Mouse (Mus musculus) heart, embryonic 14.5 days (tissue): ENCODE results near the gene Cldn22. TPM values are rescaled to one million over a fixed set of nuclear protein-coding genes. Genes with fewer than 3 reads are reported as not detected.

Experiments used
- ATAC-seq: fragments of 200-750 bp; cut with Nextera tagmentation; 2 replicates; pipeline ENCODE4 v1.8.0; 2017; ENCODE audit warnings: low read depth, moderate TSS enrichment; ENCODE audit not compliant: insufficient number of reproducible peaks, insufficient read depth, low FRiP score
- H3K27ac ChIP-seq, 2 experiments: fragments of 200-500 bp in 1 of 2; fragments of 300-500 bp in 1 of 2; sonication (generic) in 1 of 2; replicated peaks in 1 of 2; 2 replicates each; pipeline ENCODE4 v1.5.1; 2012 to 2014; ENCODE audit warnings: low read depth in 2 of 2, low read length in 2 of 2, control low read depth in 1 of 2, mild to moderate bottlenecking in 1 of 2, mixed read lengths in 1 of 2; ENCODE audit not compliant: control insufficient read depth in 1 of 2, insufficient read depth in 1 of 2
- H3K27me3 ChIP-seq: fragments of 300-500 bp; sonication (generic); 2 replicates; pipeline ENCODE4 v1.6.1; 2014; ENCODE audit warnings: mild to moderate bottlenecking, low read length, control low read depth; ENCODE audit not compliant: control insufficient read depth, insufficient read depth
- H3K36me3 ChIP-seq: fragments of 300-500 bp; sonication (generic); 2 replicates; pipeline ENCODE4 v1.6.1; 2014; ENCODE audit warnings: mild to moderate bottlenecking, control low read depth, low read length, mixed read lengths; ENCODE audit not compliant: control insufficient read depth, insufficient read depth
- H3K4me1 ChIP-seq, 2 experiments: fragments of 200-500 bp in 1 of 2; fragments of 300-500 bp in 1 of 2; sonication (generic) in 1 of 2; 2 replicates each; pipeline ENCODE4 v1.6.1; 2012 to 2014; ENCODE audit warnings: low read length in 2 of 2, control low read depth in 1 of 2, mixed read lengths in 1 of 2; ENCODE audit not compliant: control insufficient read depth in 2 of 2, insufficient read depth in 2 of 2
- H3K4me2 ChIP-seq: fragments of 300-500 bp; sonication (generic); 2 replicates; pipeline ENCODE4 v1.6.1; 2014; ENCODE audit warnings: mild to moderate bottlenecking, low read length
- H3K4me3 ChIP-seq, 2 experiments: fragments of 200-500 bp in 1 of 2; fragments of 300-500 bp in 1 of 2; sonication (generic) in 1 of 2; 2 replicates each; pipeline ENCODE4 v1.5.1; 2012 to 2014; ENCODE audit warnings: low read length in 2 of 2, mild to moderate bottlenecking in 2 of 2, control low read depth in 1 of 2, low read depth in 1 of 2, moderate library complexity in 1 of 2; ENCODE audit not compliant: control insufficient read depth in 1 of 2, insufficient read depth in 1 of 2
- H3K9ac ChIP-seq: fragments of 300-500 bp; sonication (generic); 2 replicates; pipeline ENCODE4 v1.6.1; 2014; ENCODE audit warnings: mild to moderate bottlenecking, low read length
- H3K9me3 ChIP-seq: fragments of 300-500 bp; sonication (generic); 2 replicates; pipeline ENCODE4 v1.6.1; 2016; ENCODE audit warnings: low read length, control low read depth; ENCODE audit not compliant: control insufficient read depth
- WGBS: fragments of 180-500 bp; shearing (Covaris S2); extraction: QIAGEN DNeasy Blood & Tissue Kit; methylation state at CpG from one replicate; pipeline ENCODE4 v1.1.7; 2014; 5-methylcytosine and 5-hydroxymethylcytosine counted together
- polyA plus RNA-seq: library from polyadenylated mRNA; unstranded; fragments of >200 nt; fragmentation: Nextera tagmentation; extraction: Ambion mirVana; gene quantifications from 2 replicates; pipeline ENCODE4 v1.2.1, GENCODE M21; 2014

Gene Cldn22
- polyA plus RNA-seq: not detected in 2 replicates

- H3K27ac ChIP-seq: peak within 1 kb of the TSS; percentile 12 to 35; a peak in 1 of 4 replicates
- H3K36me3 ChIP-seq: peaks cover 19% of the 10 kb centered on the region
- ATAC-seq: no peak
- H3K27me3 ChIP-seq: no peaks in the 10 kb centered on the region
- no peak within 1 kb of the TSS for H3K4me3 ChIP-seq
- H3K9ac ChIP-seq: no peak within 1 kb of the TSS
- H3K9me3 ChIP-seq: no peaks in the 10 kb centered on the region
- H3K4me1 ChIP-seq: peaks cover 5% of the 10 kb centered on the region in 2 experiments; a peak in 3 of 4 replicates
- H3K4me2 ChIP-seq: no peak within 1 kb of the TSS
- 74% methylated on average over 13 of the region's 13 CpGs for WGBS
These were observed at the start of gene Cldn22 for GRCm38 (mm10) chr8:47824182-47824581. Cldn22 (plus strand) TSS chr8:47824482.

- Histone ChIP-seq H3K27ac (no peak overlapping the region), H3K27me3 (no peaks in the 10 kb centered on the region), H3K4me1 (no peaks in the 10 kb centered on the region), H3K4me3 (no peak overlapping the region), H3K36me3 (no peaks in the 10 kb centered on the region), H3K4me2 (no peak overlapping the region), H3K9me3 (no peaks in the 10 kb centered on the region), H3K9ac (no peak overlapping the region)
- no peak for ATAC-seq
- WGBS: 85% methylated on average over 7 of the region's 7 CpGs
These were observed 46.9 kb upstream of the Cldn22 start for GRCm38 (mm10) chr8:47777415-47777814.

- ATAC-seq: no peak
- Histone ChIP-seq H3K4me2 (no peak overlapping the region), H3K4me3 (no peak overlapping the region), H3K36me3 (no peaks in the 10 kb centered on the region), H3K9me3 (no peaks in the 10 kb centered on the region), H3K9ac (no peak overlapping the region), H3K27me3 (no peaks in the 10 kb centered on the region), H3K4me1 (no peaks in the 10 kb centered on the region), H3K27ac (no peak overlapping the region)
- 75% methylated on average over 6 of the region's 6 CpGs for WGBS
These were observed 44.7 kb upstream of the Cldn22 start for GRCm38 (mm10) chr8:47779589-47779988.

- H3K36me3 ChIP-seq: no peaks in the 10 kb centered on the region
- no peaks in the 10 kb centered on the region for H3K4me1 ChIP-seq
- no peaks in the 10 kb centered on the region for H3K9me3 ChIP-seq
- H3K4me3 ChIP-seq: no peak overlapping the region
- H3K4me2 ChIP-seq: no peak overlapping the region
- H3K9ac ChIP-seq: no peak overlapping the region
- 79% methylated on average over 4 of the region's 4 CpGs for WGBS
- H3K27me3 ChIP-seq: no peaks in the 10 kb centered on the region
- H3K27ac ChIP-seq: no peak overlapping the region
- ATAC-seq: no peak
These were observed 42.4 kb upstream of the Cldn22 start for GRCm38 (mm10) chr8:47781881-47782280.

GRCm38 (mm10) chr8:47783544-47783943 lies 40.7 kb upstream of the Cldn22 start:
- H3K4me1 ChIP-seq: peaks cover 0 to 4% of the 10 kb centered on the region in 2 experiments; a peak in 3 of 4 replicates
- ATAC-seq: no peak
- no peaks in the 10 kb centered on the region for H3K9me3 ChIP-seq
- 86% methylated on average over 2 of the region's 2 CpGs for WGBS
- H3K27me3 ChIP-seq: no peaks in the 10 kb centered on the region
- no peak overlapping the region for H3K9ac ChIP-seq
- no peak overlapping the region for H3K27ac ChIP-seq
- H3K4me3 ChIP-seq: no peak overlapping the region
- H3K36me3 ChIP-seq: no peaks in the 10 kb centered on the region
- H3K4me2 ChIP-seq: no peak overlapping the region

- H3K27ac ChIP-seq: no peak overlapping the region
- no peak overlapping the region for H3K4me2 ChIP-seq
- H3K4me3 ChIP-seq: no peak overlapping the region
- H3K9ac ChIP-seq: no peak overlapping the region
- no peaks in the 10 kb centered on the region for H3K36me3 ChIP-seq
- 91% methylated on average over 6 of the region's 6 CpGs for WGBS
- H3K27me3 ChIP-seq: no peaks in the 10 kb centered on the region
- peaks cover 0 to 4% of the 10 kb centered on the region in 2 experiments; a peak in 3 of 4 replicates for H3K4me1 ChIP-seq
- H3K9me3 ChIP-seq: no peaks in the 10 kb centered on the region
- no peak for ATAC-seq
These were observed 40.3 kb upstream of the Cldn22 start for GRCm38 (mm10) chr8:47783944-47784343.

GRCm38 (mm10) chr8:47784436-47784835 lies 39.8 kb upstream of the Cldn22 start:
- peaks cover 0 to 4% of the 10 kb centered on the region in 2 experiments; a peak in 3 of 4 replicates for H3K4me1 ChIP-seq
- H3K4me3 ChIP-seq: no peak overlapping the region
- H3K36me3 ChIP-seq: no peaks in the 10 kb centered on the region
- no peaks in the 10 kb centered on the region for H3K9me3 ChIP-seq
- no peaks in the 10 kb centered on the region for H3K27me3 ChIP-seq
- 84% methylated on average over 7 of the region's 7 CpGs for WGBS
- no peak overlapping the region for H3K4me2 ChIP-seq
- no peak overlapping the region for H3K27ac ChIP-seq
- H3K9ac ChIP-seq: no peak overlapping the region
- no peak for ATAC-seq

GRCm38 (mm10) chr8:47786323-47786722 lies 38.0 kb upstream of the Cldn22 start:
- Histone ChIP-seq H3K36me3 (no peaks in the 10 kb centered on the region), H3K27me3 (no peaks in the 10 kb centered on the region), H3K9me3 (no peaks in the 10 kb centered on the region), H3K27ac (no peak overlapping the region), H3K4me2 (no peak overlapping the region), H3K4me3 (no peak overlapping the region), H3K4me1 (peaks cover 0 to 4% of the 10 kb centered on the region in 2 experiments; a peak in 3 of 4 replicates), H3K9ac (no peak overlapping the region)
- no peak; the same call in 1 of the 2 replicates for ATAC-seq
- WGBS: 96% methylated on average over 15 of the region's 15 CpGs
